Mouse (Mus musculus) urinary bladder, postnatal 4 days (tissue): Measurements from ENCODE around the gene Slc13a1.
"Not testable (repeated sequence)": the region's sequence is repeated elsewhere in the genome, so short reads cannot be mapped to it uniquely, and the experiment has no call there.

Source experiments
- DNase-seq, 2 experiments: peaks; one replicate each; pipeline ENCODE4 v3.0.0; 2021 to 2022; ENCODE audit warnings: low spot score in 2 of 2

The Slc13a1 gene

GRCm38 (mm10) chr6:24167734-24168327 lies at the start of gene Slc13a1:
Gene Slc13a1 (minus strand): TSS chr6:24168092.
- no peak for DNase-seq

DNA sequence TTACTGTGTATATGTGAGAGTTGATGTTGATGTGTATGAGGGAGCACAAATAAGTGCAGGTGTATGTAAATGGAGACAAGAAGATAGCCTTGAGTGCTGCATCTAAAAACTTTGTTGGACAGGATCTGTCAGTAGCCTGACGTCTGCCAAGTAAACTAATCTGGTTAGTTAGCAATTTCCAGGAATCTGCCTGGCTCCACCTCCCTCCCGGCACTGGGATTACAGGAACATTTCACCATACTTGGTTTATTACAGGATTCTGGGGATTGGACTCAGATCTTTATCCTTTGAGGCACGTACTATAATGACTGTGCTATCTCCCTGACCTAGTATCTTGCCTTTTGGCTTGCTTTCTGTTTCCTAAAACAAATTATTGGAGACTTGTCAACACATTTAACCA lies 40.0 kb upstream of the Slc13a1 start:
- no peak for DNase-seq

DNA sequence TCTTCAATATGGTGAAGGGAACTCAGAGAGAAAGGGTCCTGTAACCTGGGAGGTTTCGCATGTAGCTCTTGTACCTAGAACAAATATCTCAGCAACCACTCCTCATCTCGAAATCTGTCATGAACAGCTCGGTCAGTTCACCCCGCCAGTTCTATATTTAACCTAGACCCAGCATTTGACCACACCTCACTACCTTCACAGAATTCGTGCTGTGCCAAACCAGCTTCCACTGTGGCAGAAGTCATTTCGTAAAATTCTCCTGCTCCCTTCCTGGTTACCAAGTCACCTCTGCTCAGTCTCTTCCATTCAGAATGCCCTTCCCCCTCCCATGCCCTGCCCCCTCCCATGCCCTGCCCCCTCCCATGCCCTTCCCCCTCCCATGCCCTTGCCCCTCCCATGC lies 34.3 kb upstream of the Slc13a1 start:
- DNase-seq: no peak

GRCm38 (mm10) chr6:24200644-24201484 lies 33.0 kb upstream of the Slc13a1 start:
- no peak for DNase-seq

DNA sequence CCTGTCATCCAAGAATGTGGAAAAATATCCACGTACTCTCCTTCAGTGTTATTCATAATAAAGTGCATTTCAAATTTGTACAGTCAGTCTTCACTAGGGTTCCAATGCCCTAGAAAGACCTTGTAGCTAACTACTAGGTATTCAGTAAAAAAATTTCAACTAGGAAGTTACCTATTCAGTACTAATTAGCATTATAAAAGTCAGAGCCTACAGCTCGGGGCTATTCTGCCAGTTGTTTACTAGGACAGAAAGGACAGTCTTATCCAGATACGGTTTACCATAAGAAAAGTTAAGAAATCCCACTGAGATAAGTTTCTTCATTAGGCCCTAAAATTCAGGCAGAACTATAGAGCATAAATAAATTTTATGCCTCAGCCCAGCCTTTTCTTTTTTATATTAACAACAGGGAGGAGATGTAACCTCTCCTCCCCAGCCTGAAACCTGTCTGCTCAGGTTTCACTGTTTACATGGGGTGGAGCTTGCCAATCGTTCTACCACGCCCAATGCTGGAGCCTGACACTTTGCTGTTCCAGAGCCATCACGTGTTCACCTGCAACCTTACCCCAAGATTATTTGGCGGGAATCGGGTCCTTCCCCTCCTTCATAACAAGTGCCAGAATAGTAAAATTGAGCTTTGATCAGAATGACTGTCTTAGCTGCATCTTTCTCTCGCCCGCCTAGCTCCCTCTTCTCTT lies 29.8 kb upstream of the Slc13a1 start:
- not testable (repeated sequence) for DNase-seq

DNA sequence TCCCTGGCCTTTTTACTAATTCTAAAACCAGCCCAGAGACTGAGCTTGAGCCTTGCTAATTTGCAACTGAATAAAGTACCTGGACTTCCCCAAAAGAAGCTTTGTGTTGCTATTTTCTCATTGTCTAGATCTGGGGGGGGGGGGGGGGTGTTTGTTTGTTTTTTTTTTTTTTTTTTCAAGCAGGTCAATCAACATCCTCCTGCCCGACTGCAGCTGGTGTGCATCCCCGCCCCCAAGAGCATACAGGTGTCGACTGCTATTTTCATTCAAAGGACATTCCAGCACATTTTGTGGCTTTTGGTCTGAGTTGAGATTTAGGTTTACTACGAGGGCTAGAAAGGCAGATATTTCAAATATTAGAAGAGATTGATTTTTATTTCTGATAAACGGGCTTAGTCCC lies 28.5 kb upstream of the Slc13a1 start:
- not testable (repeated sequence) for DNase-seq

- no peak for DNase-seq
These were observed 15.5 kb upstream of the Slc13a1 start for GRCm38 (mm10) chr6:24183439-24183838.

- no peak for DNase-seq
These were observed 7.5 kb upstream of the Slc13a1 start for GRCm38 (mm10) chr6:24175393-24175792.

- no peak for DNase-seq
These were observed 6.1 kb upstream of the Slc13a1 start for GRCm38 (mm10) chr6:24173951-24174350.

- DNase-seq: no peak
These were observed 4.8 kb upstream of the Slc13a1 start for GRCm38 (mm10) chr6:24172736-24173135.

GRCm38 (mm10) chr6:24166772-24167171 lies 1.1 kb downstream of the Slc13a1 start:
- DNase-seq: no peak

DNA sequence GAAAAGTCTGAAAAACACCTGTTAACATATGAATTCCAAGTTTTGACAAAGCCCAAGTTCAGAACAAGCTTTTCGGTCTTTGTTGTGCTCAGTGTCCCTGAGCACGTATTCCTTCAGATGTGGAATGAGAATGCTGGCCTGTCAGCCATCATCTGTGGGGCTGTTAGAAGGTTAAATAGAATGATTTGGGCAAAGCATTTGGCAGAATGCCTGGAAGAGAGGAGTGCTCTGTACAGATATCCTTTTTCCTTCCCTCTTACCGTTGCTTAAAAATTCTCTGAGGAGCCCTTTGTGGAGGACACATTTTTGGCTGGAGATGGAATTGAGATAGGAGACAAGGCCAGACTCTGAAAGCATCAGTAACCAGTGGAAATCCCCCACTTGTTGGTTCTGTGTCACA lies 2.6 kb downstream of the Slc13a1 start:
- DNase-seq: no peak

GRCm38 (mm10) chr6:24159795-24160194 lies 8.1 kb downstream of the Slc13a1 start:
- no peak for DNase-seq

DNA sequence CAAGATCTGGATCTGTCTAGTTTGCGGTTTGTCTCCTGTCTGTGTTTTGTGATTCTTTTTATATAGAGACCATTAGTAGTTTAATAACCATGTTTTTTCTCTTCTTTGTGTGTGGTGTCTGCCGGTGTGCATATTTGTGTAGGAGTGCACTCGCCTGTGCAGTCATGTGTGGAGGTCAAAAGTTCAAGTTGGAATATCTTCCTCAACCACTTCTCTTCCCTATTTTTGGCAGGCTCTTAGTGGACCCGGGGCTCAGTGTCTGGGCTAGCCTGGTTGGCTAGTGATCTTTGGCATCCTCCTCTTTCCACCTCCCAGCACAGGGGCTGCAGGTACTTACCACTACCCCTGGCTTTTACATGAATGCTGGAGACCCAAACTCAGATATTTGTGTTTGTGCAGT lies 13.0 kb downstream of the Slc13a1 start:
- no peak for DNase-seq

DNA sequence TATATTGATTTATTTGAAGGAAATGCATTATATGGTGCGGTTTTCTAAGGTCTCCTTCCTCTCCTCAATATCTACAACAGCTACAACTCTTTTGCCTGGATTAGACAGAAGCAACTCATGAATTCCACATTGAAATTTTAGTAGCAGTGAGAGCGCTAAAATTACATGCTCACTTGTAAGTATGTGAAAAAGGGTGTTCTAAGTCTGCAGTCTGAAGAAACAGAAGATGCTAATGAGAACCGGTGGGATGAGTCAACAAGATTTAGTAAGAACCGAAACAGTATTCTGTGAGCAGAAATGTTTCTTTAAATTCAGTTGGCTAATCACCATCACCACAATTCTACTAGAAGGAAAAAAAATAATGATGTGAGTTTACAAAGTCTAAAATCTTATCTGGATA lies 34.9 kb downstream of the Slc13a1 start:
- DNase-seq: no peak

- no peak for DNase-seq
These were observed 45.3 kb downstream of the Slc13a1 start for GRCm38 (mm10) chr6:24122632-24123031.

GRCm38 (mm10) chr6:24111614-24112013 lies 56.3 kb downstream of the Slc13a1 start:
- no peak for DNase-seq

GRCm38 (mm10) chr6:24108471-24108870 lies 59.4 kb downstream of the Slc13a1 start:
- no peak for DNase-seq

GRCm38 (mm10) chr6:24106157-24106556 lies 61.7 kb downstream of the Slc13a1 start:
- DNase-seq: no peak

- DNase-seq: no peak
These were observed 62.2 kb downstream of the Slc13a1 start for GRCm38 (mm10) chr6:24105681-24106080.

- DNase-seq: no peak
These were observed 66.6 kb downstream of the Slc13a1 start for GRCm38 (mm10) chr6:24101281-24101680.

- DNase-seq: no peak
These were observed 67.2 kb downstream of the Slc13a1 start for GRCm38 (mm10) chr6:24100705-24101104.

DNA sequence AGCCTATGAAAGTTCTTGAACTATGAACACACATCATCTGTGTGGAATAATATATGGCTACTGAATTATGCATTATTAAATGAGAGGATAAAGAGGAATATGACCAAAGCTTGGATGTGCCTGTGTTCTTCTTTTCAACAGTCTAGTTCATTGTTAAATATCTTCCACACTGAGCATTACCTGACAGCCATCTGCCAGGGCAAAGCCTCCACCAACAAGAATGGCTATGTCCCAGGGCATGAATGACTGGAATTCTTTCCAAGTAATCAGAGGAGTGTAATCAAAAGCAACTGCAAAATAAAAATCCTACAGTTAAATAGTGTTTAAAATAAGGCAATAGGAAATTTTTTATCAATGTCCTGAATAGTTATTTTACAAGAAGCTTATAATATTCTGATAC lies 70.5 kb downstream of the Slc13a1 start:
- no peak for DNase-seq
